Mouse (Mus musculus) heart, adult 10 weeks (tissue): ENCODE measurements around the gene Gm6993. TPM values are rescaled to one million over a fixed set of nuclear protein-coding genes. Genes with fewer than 3 reads are reported as not detected.

Experiments used
- polyA plus RNA-seq: library from polyadenylated mRNA; stranded (reverse); fragments of 350-450 nt; fragmentation: Illumina TruSeq; extraction: RNeasy Lipid Tissue Mini Kit (QIAGEN cat#74804); gene quantifications from one replicate; pipeline ENCODE4 v1.2.3, GENCODE M21; 2014; ENCODE audit warnings: low read depth, low replicate concordance

Gm6993 gene
- not detected for polyA plus RNA-seq

GRCm38 (mm10) chr12:31240470-31240869, at the start of gene Gm6993:
Gm6993 (plus strand) TSS chr12:31240770.

GRCm38 (mm10) chr12:31265005-31265721, 24.6 kb downstream of the Gm6993 start, which contains the start of gene Lamb1:
Lamb1 (plus strand) TSS chr12:31265234.

Other genes starting within 250 kb of the Gm6993 start
- 0.50 TPM for gene Fam110c, start 166.9 kb upstream of the Gm6993 start, polyA plus RNA-seq
- gene Lamb1, start 24.5 kb downstream of the Gm6993 start, polyA plus RNA-seq: 41.0 TPM
- 425 TPM for gene Dld, start 110.7 kb downstream of the Gm6993 start, polyA plus RNA-seq
- 2.2 TPM for gene Slc26a3, start 150.1 kb downstream of the Gm6993 start, polyA plus RNA-seq